Mouse (Mus musculus): ENCODE data around the gene Ppp1r15b. TPM values are rescaled to one million over a fixed set of nuclear protein-coding genes. Genes with fewer than 3 reads are reported as not detected.

The Ppp1r15b gene
- polyA plus RNA-seq, 1 experiment from 2014 or later = 22.2 TPM

- WGBS = 89% methylated on average over 4 of the region's 4 CpGs
- no peak for ATAC-seq
- H3K9ac ChIP-seq (ENCODE audit: low read depth, low read length) = no peak overlapping the region
- H3K27ac ChIP-seq (ENCODE audit: low read depth, low read length) = no peak overlapping the region
- H3K9me3 ChIP-seq (ENCODE audit: control insufficient read depth, low read length) = no peaks in the 10 kb centered on the region
- no peaks in the 10 kb centered on the region for H3K27me3 ChIP-seq (replicated peaks; ENCODE audit: control insufficient read depth, insufficient read depth, low read length)
- no peak overlapping the region for H3K4me2 ChIP-seq (ENCODE audit: low read length)
- H3K36me3 ChIP-seq (ENCODE audit: control insufficient read depth, insufficient read depth, low read length) = peaks cover 18% of the 10 kb centered on the region
- H3K4me1 ChIP-seq (ENCODE audit: control insufficient read depth, insufficient read depth, low read depth, low read length) = peaks cover 2% of the 10 kb centered on the region; the same call in 1 of the 2 replicates
- no peak overlapping the region for H3K4me3 ChIP-seq (ENCODE audit: low read length)
Observed at GRCm38 (mm10) chr1:133089415-133089814, 41.5 kb upstream of the Ppp1r15b start.

GRCm38 (mm10) chr1:133090641-133091040, 40.3 kb upstream of the Ppp1r15b start:
- Histone ChIP-seq H3K4me1 (ENCODE audit: control insufficient read depth, insufficient read depth, low read depth, low read length) (peaks cover 2% of the 10 kb centered on the region; the same call in 1 of the 2 replicates), H3K36me3 (ENCODE audit: control insufficient read depth, insufficient read depth, low read length) (peaks cover 24% of the 10 kb centered on the region), H3K9me3 (ENCODE audit: control insufficient read depth, low read length) (no peaks in the 10 kb centered on the region), H3K9ac (ENCODE audit: low read depth, low read length) (no peak overlapping the region), H3K4me2 (ENCODE audit: low read length) (no peak overlapping the region), H3K27ac (ENCODE audit: low read depth, low read length) (no peak overlapping the region), H3K27me3 (replicated peaks; ENCODE audit: control insufficient read depth, insufficient read depth, low read length) (no peaks in the 10 kb centered on the region), H3K4me3 (ENCODE audit: low read length) (no peak overlapping the region)
- ATAC-seq = no peak
- WGBS = 81% methylated on average over 6 of the region's 6 CpGs

DNA sequence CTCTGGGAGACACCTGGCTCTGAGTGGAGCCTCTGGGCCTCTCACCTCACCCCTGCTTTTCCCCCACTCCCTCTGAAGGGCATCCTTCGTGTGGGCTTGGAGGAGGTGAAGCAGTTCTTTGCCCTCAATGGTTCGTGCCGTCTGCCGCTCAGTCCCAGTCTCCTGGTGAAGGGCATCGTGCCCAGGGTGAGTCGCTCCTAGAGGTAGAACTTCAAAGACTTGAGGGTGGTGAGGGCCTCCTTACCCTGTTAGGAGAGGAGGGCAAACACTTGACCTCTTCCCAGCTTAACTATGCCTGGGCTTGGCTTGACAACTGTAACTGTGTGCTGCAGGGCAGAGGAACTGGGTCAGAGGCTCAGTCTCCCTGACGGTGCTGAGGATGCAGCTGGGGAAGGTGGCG, 39.5 kb upstream of the Ppp1r15b start:
- Histone ChIP-seq H3K4me3 (ENCODE audit: low read length) (no peak overlapping the region), H3K9me3 (ENCODE audit: control insufficient read depth, low read length) (no peaks in the 10 kb centered on the region), H3K9ac (ENCODE audit: low read depth, low read length) (no peak overlapping the region), H3K4me1 (ENCODE audit: control insufficient read depth, insufficient read depth, low read depth, low read length) (peaks cover 2% of the 10 kb centered on the region; the same call in 1 of the 2 replicates), H3K4me2 (ENCODE audit: low read length) (no peak overlapping the region), H3K36me3 (ENCODE audit: control insufficient read depth, insufficient read depth, low read length) (peaks cover 24% of the 10 kb centered on the region), H3K27ac (ENCODE audit: low read depth, low read length) (no peak overlapping the region), H3K27me3 (replicated peaks; ENCODE audit: control insufficient read depth, insufficient read depth, low read length) (no peaks in the 10 kb centered on the region)
- ATAC-seq = no peak
- 90% methylated on average over 8 of the region's 8 CpGs for WGBS

DNA sequence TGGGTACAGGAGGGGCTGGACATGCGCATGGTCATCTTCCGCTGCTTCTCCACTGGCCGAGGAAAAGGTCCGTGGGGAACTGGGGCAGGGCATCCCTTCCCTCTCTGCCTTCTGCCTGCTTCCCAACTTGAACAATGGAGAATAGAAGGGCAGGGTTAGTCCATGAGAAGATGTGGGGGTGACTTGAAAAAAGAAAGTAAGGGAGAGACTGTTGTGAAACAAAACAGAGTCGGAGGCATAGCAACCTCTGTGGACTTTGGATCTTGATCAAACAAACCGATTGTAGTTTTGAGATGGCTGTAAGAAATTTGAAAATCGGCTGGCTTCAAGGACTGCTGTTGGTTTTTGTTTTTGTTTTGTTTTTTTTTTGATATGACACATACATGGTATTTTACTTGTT, 37.2 kb upstream of the Ppp1r15b start:
- 87% methylated on average over 7 of the region's 7 CpGs for WGBS
- no peak overlapping the region for H3K27ac ChIP-seq (ENCODE audit: low read depth, low read length)

GRCm38 (mm10) chr1:133100980-133101798, 29.8 kb upstream of the Ppp1r15b start:
- H3K27me3 ChIP-seq (replicated peaks; ENCODE audit: control insufficient read depth, insufficient read depth, low read length) = no peaks in the 10 kb centered on the region
- ATAC-seq = peak; percentile 64
- no peak overlapping the region for H3K4me2 ChIP-seq (ENCODE audit: low read length)
- H3K4me3 ChIP-seq (ENCODE audit: low read length) = no peak overlapping the region
- H3K36me3 ChIP-seq (ENCODE audit: control insufficient read depth, insufficient read depth, low read length) = peaks cover 24% of the 10 kb centered on the region
- no peak overlapping the region for H3K9ac ChIP-seq (ENCODE audit: low read depth, low read length)
- no peaks in the 10 kb centered on the region for H3K9me3 ChIP-seq (ENCODE audit: control insufficient read depth, low read length)
- 47% methylated on average over 17 of the region's 17 CpGs for WGBS
- H3K27ac ChIP-seq (ENCODE audit: low read depth, low read length) = no peak overlapping the region
- no peaks in the 10 kb centered on the region for H3K4me1 ChIP-seq (ENCODE audit: control insufficient read depth, insufficient read depth, low read depth, low read length)

More for the DNA sequence above, 37.2 kb upstream of the Ppp1r15b start:
- H3K9ac ChIP-seq (ENCODE audit: low read depth, low read length) = no peak overlapping the region
- no peak overlapping the region for H3K4me3 ChIP-seq (ENCODE audit: low read length)
- H3K4me2 ChIP-seq (ENCODE audit: low read length) = no peak overlapping the region
- H3K27me3 ChIP-seq (replicated peaks; ENCODE audit: control insufficient read depth, insufficient read depth, low read length) = no peaks in the 10 kb centered on the region
- no peak for ATAC-seq
- H3K4me1 ChIP-seq (ENCODE audit: control insufficient read depth, insufficient read depth, low read depth, low read length) = no peaks in the 10 kb centered on the region
- no peaks in the 10 kb centered on the region for H3K9me3 ChIP-seq (ENCODE audit: control insufficient read depth, low read length)
- peaks cover 22% of the 10 kb centered on the region for H3K36me3 ChIP-seq (ENCODE audit: control insufficient read depth, insufficient read depth, low read length)

- no peak overlapping the region for H3K9ac ChIP-seq (ENCODE audit: low read depth, low read length)
- H3K4me2 ChIP-seq (ENCODE audit: low read length) = no peak overlapping the region
- no peaks in the 10 kb centered on the region for H3K4me1 ChIP-seq (ENCODE audit: control insufficient read depth, insufficient read depth, low read depth, low read length)
- no peak overlapping the region for H3K27ac ChIP-seq (ENCODE audit: low read depth, low read length)
- no peak for ATAC-seq
- H3K9me3 ChIP-seq (ENCODE audit: control insufficient read depth, low read length) = no peaks in the 10 kb centered on the region
- H3K4me3 ChIP-seq (ENCODE audit: low read length) = no peak overlapping the region
- H3K27me3 ChIP-seq (replicated peaks; ENCODE audit: control insufficient read depth, insufficient read depth, low read length) = no peaks in the 10 kb centered on the region
- 83% methylated on average over 5 of the region's 5 CpGs for WGBS
- peaks cover 28% of the 10 kb centered on the region for H3K36me3 ChIP-seq (ENCODE audit: control insufficient read depth, insufficient read depth, low read length)
Observed at GRCm38 (mm10) chr1:133102108-133102507, 28.8 kb upstream of the Ppp1r15b start.

DNA sequence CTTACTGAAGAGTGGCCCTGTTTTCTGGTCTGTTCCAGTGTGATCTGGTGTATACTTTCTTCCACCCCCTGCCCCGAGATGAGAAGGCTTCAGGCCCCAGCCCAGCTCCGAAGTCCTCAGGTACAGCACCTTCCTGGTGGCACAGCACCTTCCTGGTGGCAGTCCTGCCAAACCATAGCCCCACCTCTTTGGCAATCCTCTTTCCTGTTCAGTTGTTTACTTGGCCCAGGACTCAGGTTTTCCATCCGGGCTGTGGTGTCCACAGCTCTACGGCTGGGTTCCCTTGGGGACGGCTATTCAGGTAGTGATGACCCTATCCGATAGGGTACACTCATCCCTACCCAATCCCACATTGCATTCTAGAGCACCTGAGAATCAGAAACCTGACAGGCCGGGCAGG, 27.6 kb upstream of the Ppp1r15b start:
- no peak overlapping the region for H3K27ac ChIP-seq (ENCODE audit: low read depth, low read length)
- H3K9me3 ChIP-seq (ENCODE audit: control insufficient read depth, low read length) = no peaks in the 10 kb centered on the region
- H3K4me1 ChIP-seq (ENCODE audit: control insufficient read depth, insufficient read depth, low read depth, low read length) = no peaks in the 10 kb centered on the region
- H3K27me3 ChIP-seq (replicated peaks; ENCODE audit: control insufficient read depth, insufficient read depth, low read length) = no peaks in the 10 kb centered on the region
- no peak for ATAC-seq
- H3K9ac ChIP-seq (ENCODE audit: low read depth, low read length) = no peak overlapping the region
- 96% methylated on average over 7 of the region's 7 CpGs for WGBS
- H3K4me3 ChIP-seq (ENCODE audit: low read length) = no peak overlapping the region
- peaks cover 28% of the 10 kb centered on the region for H3K36me3 ChIP-seq (ENCODE audit: control insufficient read depth, insufficient read depth, low read length)
- no peak overlapping the region for H3K4me2 ChIP-seq (ENCODE audit: low read length)

DNA sequence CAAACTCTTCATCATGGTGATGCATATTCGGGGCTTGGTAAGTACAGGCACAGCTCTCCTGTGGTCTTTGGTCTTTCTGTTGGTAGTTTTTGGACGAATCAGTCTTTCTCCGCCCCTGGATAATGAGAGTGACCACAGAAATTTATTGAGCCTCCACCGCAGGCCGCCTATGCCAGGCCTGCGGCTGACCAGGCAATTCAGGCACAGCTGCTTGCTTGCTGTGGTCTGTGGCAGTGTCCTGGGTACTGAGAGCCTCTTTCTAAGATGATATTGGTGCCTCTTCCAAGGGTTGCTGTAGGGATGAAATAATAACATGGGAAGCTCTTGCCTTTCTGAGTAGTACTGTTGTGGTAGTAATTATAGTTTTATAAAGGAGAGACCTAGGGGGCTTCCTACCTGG, 27.1 kb upstream of the Ppp1r15b start:
- H3K9ac ChIP-seq (ENCODE audit: low read depth, low read length) = no peak overlapping the region
- no peaks in the 10 kb centered on the region for H3K27me3 ChIP-seq (replicated peaks; ENCODE audit: control insufficient read depth, insufficient read depth, low read length)
- H3K9me3 ChIP-seq (ENCODE audit: control insufficient read depth, low read length) = no peaks in the 10 kb centered on the region
- no peak overlapping the region for H3K4me3 ChIP-seq (ENCODE audit: low read length)
- no peaks in the 10 kb centered on the region for H3K4me1 ChIP-seq (ENCODE audit: control insufficient read depth, insufficient read depth, low read depth, low read length)
- H3K4me2 ChIP-seq (ENCODE audit: low read length) = no peak overlapping the region
- H3K36me3 ChIP-seq (ENCODE audit: control insufficient read depth, insufficient read depth, low read length) = peaks cover 28% of the 10 kb centered on the region
- no peak overlapping the region for H3K27ac ChIP-seq (ENCODE audit: low read depth, low read length)
- ATAC-seq = no peak
- 96% methylated on average over 6 of the region's 6 CpGs for WGBS

DNA sequence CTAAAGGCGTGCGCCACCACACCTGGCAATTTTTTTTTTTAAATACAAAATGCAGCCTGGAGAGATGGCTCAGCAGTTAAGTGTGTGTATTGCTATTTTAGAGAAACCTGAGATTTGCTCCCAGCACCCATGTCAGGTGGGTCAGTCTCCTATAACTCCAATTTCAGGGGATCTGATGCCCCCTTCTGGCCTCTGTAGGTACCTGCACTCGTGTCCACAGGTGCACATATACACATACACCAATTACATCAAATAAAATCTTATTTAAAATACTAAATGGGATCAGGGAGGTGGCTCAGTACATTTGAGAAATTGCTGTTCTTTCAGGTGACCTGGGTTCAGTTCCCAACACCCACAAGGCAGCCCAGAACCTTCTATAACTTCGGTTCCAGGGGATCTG, 14.8 kb upstream of the Ppp1r15b start:
- H3K4me3 ChIP-seq (ENCODE audit: low read length) = no peak overlapping the region
- H3K9ac ChIP-seq (ENCODE audit: low read depth, low read length) = no peak overlapping the region
- WGBS = 94% methylated on average over 4 of the region's 4 CpGs
- H3K4me1 ChIP-seq (ENCODE audit: control insufficient read depth, insufficient read depth, low read depth, low read length) = no peaks in the 10 kb centered on the region
- no peaks in the 10 kb centered on the region for H3K27me3 ChIP-seq (replicated peaks; ENCODE audit: control insufficient read depth, insufficient read depth, low read length)
- no peaks in the 10 kb centered on the region for H3K9me3 ChIP-seq (ENCODE audit: control insufficient read depth, low read length)
- no peak overlapping the region for H3K4me2 ChIP-seq (ENCODE audit: low read length)
- no peak overlapping the region for H3K27ac ChIP-seq (ENCODE audit: low read depth, low read length)
- no peaks in the 10 kb centered on the region for H3K36me3 ChIP-seq (ENCODE audit: control insufficient read depth, insufficient read depth, low read length)
- no peak for ATAC-seq

All from hindbrain, embryonic 16.5 days (tissue).